In the genomic region with DNA sequence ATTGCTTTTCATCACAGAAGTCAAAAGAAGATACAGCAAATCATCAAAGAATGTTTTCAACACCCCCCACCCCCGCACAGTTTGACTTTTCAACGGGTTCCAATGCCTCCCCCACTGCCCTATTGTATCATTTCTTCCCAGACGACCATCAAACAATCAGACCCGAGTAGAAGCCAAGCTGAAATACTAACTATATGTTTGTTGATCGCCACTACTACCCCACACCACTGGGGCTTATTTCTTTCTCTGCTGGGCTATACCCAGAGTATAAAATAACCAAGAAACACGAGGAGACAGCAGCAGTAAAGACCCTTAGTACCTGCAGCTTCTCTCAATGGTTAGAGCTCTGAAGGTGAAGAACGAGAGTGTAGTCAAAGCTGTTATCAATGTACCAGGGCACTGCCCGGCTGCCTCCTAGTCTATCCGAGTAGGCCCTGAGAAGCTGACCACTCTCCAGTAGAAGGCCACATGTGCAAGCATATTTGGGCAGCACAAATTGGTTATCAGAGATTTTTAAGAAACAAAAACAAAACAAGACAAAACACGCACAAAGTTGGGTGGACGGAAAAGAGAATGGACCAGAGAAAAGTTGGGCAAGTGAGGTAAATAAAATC, we compare ENCODE assay signal across 8 mouse cellular contexts.
A peak's percentile ranks its signal among the peaks of the same experiment; 100 is the strongest.
DNase-seq lines count a peak whose midpoint lies in the region; ATAC-seq and TF ChIP-seq lines count a peak whose summit lies in the region.

No protein-coding gene starts in this region.

- H3K9ac ChIP-seq in embryonic facial prominence, embryonic 11.5 days (replicated peaks; ENCODE audit: low read length) = peak overlapping the region; percentile 26
- H3K9ac ChIP-seq in hindbrain, embryonic 16.5 days (ENCODE audit: low read depth, low read length) = peak overlapping the region; percentile 35; the same call in 1 of the 2 replicates
- peak overlapping the region; percentile 44; the same call in 1 of the 2 replicates for H3K9ac ChIP-seq in midbrain, embryonic 11.5 days (ENCODE audit: low read length)

- H3K4me1 ChIP-seq in embryonic facial prominence, embryonic 11.5 days (ENCODE audit: control insufficient read depth, insufficient read depth, low read length) = no peaks in the 10 kb centered on the region
- peaks cover 9% of the 10 kb centered on the region for H3K4me1 ChIP-seq in hindbrain, embryonic 16.5 days (ENCODE audit: control insufficient read depth, insufficient read depth, low read depth, low read length)
- no peaks in the 10 kb centered on the region for H3K4me1 ChIP-seq in midbrain, embryonic 11.5 days (ENCODE audit: control insufficient read depth, insufficient read depth, low read length)

- H3K27ac ChIP-seq in gastrocnemius, adult 2 months = no peak overlapping the region
- no peak overlapping the region for H3K27ac ChIP-seq in embryonic facial prominence, embryonic 11.5 days (replicated peaks; ENCODE audit: low read depth, low read length)
- 0 out of 2 replicates have a peak overlapping the region, but pooled peaks have one; percentile 42 for H3K27ac ChIP-seq in hindbrain, embryonic 16.5 days (ENCODE audit: low read depth, low read length)
- H3K27ac ChIP-seq in midbrain, embryonic 11.5 days (ENCODE audit: low read depth, low read length) = no peak overlapping the region
- H3K27ac ChIP-seq in left cerebral cortex, adult 2 months = no peak overlapping the region

- no peak for DNase-seq in gastrocnemius, adult 2 months
- DNase-seq in gastrocnemius, postnatal 14 days = no peak
- DNase-seq in embryonic facial prominence, embryonic 11.5 days (ENCODE audit: low spot score) = no peak
- no peak for DNase-seq in midbrain, embryonic 11.5 days (ENCODE audit: low spot score, missing footprints)
- DNase-seq in retina, embryonic 14.5 days (ENCODE audit: low spot score) = no peak
- DNase-seq in natural killer cell, adult 2 months (ENCODE audit: low spot score in 2 of 2) = no peak
- DNase-seq in left cerebral cortex, adult 2 months (ENCODE audit: extremely low spot score in 1 of 2, low spot score in 2 of 2) = no peak

- peak overlapping the region; percentile 25; the same call in 1 of the 2 replicates for H3K4me2 ChIP-seq in embryonic facial prominence, embryonic 11.5 days (ENCODE audit: low read depth, low read length)
- H3K4me2 ChIP-seq in hindbrain, embryonic 16.5 days (ENCODE audit: low read length) = peak overlapping the region; percentile 44
- peak overlapping the region; percentile 25 for H3K4me2 ChIP-seq in midbrain, embryonic 11.5 days

- no peaks in the 10 kb centered on the region for H3K36me3 ChIP-seq in embryonic facial prominence, embryonic 11.5 days (replicated peaks; ENCODE audit: control insufficient read depth, insufficient read depth, low read depth, low read length)
- no peaks in the 10 kb centered on the region for H3K36me3 ChIP-seq in hindbrain, embryonic 16.5 days (ENCODE audit: control insufficient read depth, insufficient read depth, low read length)
- no peaks in the 10 kb centered on the region for H3K36me3 ChIP-seq in midbrain, embryonic 11.5 days (ENCODE audit: control insufficient read depth, insufficient read depth, low read length)

- TF ChIP-seq CTCF in gastrocnemius, adult 2 months (IDR thresholded peaks at IDR 0.05) = no peak
- no peak for TF ChIP-seq CTCF in left cerebral cortex, adult 2 months (IDR thresholded peaks at IDR 0.05)

- H3K9me3 ChIP-seq in embryonic facial prominence, embryonic 11.5 days (replicated peaks; ENCODE audit: control insufficient read depth, low read length) = no peaks in the 10 kb centered on the region
- H3K9me3 ChIP-seq in hindbrain, embryonic 16.5 days (ENCODE audit: control insufficient read depth, low read length) = no peaks in the 10 kb centered on the region
- no peaks in the 10 kb centered on the region for H3K9me3 ChIP-seq in midbrain, embryonic 11.5 days (ENCODE audit: control insufficient read depth, low read length)

- ATAC-seq in embryonic facial prominence, embryonic 11.5 days (replicated peaks; ENCODE audit: insufficient number of reproducible peaks, low FRiP score, low TSS enrichment, low read depth) = 0 out of 2 replicates have a peak, but pooled peaks have one; percentile 25
- peak; percentile 68 for ATAC-seq in hindbrain, embryonic 16.5 days
- ATAC-seq in midbrain, embryonic 11.5 days (ENCODE audit: low FRiP score) = peak; percentile 60

- WGBS in embryonic facial prominence, embryonic 11.5 days = 47% methylated on average over 11 of the region's 11 CpGs
- WGBS in hindbrain, embryonic 16.5 days = 41% methylated on average over 11 of the region's 11 CpGs
- 47% methylated on average over 11 of the region's 11 CpGs for WGBS in midbrain, embryonic 11.5 days

- no peaks in the 10 kb centered on the region for H3K27me3 ChIP-seq in embryonic facial prominence, embryonic 11.5 days (ENCODE audit: control insufficient read depth, insufficient read depth, low read length)
- H3K27me3 ChIP-seq in hindbrain, embryonic 16.5 days (replicated peaks; ENCODE audit: control insufficient read depth, insufficient read depth, low read length) = no peaks in the 10 kb centered on the region
- no peaks in the 10 kb centered on the region for H3K27me3 ChIP-seq in midbrain, embryonic 11.5 days (ENCODE audit: control insufficient read depth, insufficient read depth, low read length)

- H3K4me3 ChIP-seq in gastrocnemius, adult 2 months = peak overlapping the region; percentile 53
- H3K4me3 ChIP-seq in embryonic facial prominence, embryonic 11.5 days (ENCODE audit: low read depth, low read length) = no peak overlapping the region
- no peak overlapping the region for H3K4me3 ChIP-seq in hindbrain, embryonic 16.5 days (ENCODE audit: low read length)
- H3K4me3 ChIP-seq in midbrain, embryonic 11.5 days (ENCODE audit: low read depth, low read length) = no peak overlapping the region
- H3K4me3 ChIP-seq in left cerebral cortex, adult 2 months = no peak overlapping the region; the same call in 1 of the 2 replicates

- intact Hi-C loops in gastrocnemius, adult 2 months (cut with DNase I) = loop anchor here (1.0 to 10.0 kb wide), 4 partner anchors 69 to 280 kb away; no protein-coding TSS in a partner anchor
- intact Hi-C loops in gastrocnemius, postnatal 14 days (cut with DNase I; ENCODE audit: low total_unique reads) = no loop called here
- intact Hi-C loops in left cerebral cortex, adult 2 months (cut with DNase I) = loop anchor here (1.0 to 5.0 kb wide), 2 partner anchors 202 to 280 kb away; no protein-coding TSS in a partner anchor
